Mouse (Mus musculus) olfactory bulb, adult 2 months (tissue): ENCODE data around the gene Ak6. TPM values are rescaled to one million over a fixed set of nuclear protein-coding genes. Genes with fewer than 3 reads are reported as not detected.

Experiments used
- H3K27ac ChIP-seq: fragments of 200-500 bp; 2 replicates; pipeline ENCODE4 v1.5.1; 2012; ENCODE audit warnings: low read depth, low read length; ENCODE audit not compliant: insufficient read depth
- H3K4me1 ChIP-seq: fragments of 200-500 bp; 2 replicates; pipeline ENCODE4 v1.6.1; 2012; ENCODE audit warnings: low read length; ENCODE audit not compliant: control insufficient read depth, insufficient read depth
- H3K4me3 ChIP-seq: fragments of 200-500 bp; 2 replicates; pipeline ENCODE4 v1.5.1; 2012; ENCODE audit warnings: mild to moderate bottlenecking, low read depth, low read length, moderate library complexity; ENCODE audit not compliant: insufficient read depth
- CTCF ChIP-seq: fragments of 200-500 bp; IDR thresholded peaks from 2 replicates; pipeline ENCODE4 v1.5.1; 2012; ENCODE audit warnings: low read depth, mild to moderate bottlenecking, low read length, moderate library complexity; ENCODE audit not compliant: insufficient read depth
- POLR2A ChIP-seq: fragments of 200-500 bp; IDR thresholded peaks from 2 replicates; pipeline ENCODE4 v1.6.1; 2012; ENCODE audit warnings: mild to moderate bottlenecking, low read depth, low read length, moderate library complexity; ENCODE audit not compliant: insufficient read depth
- WGBS: fragments of 180-500 bp; shearing (Covaris S2); methylation state at CpG from one replicate; pipeline ENCODE4 v1.1.7; 2018; 5-methylcytosine and 5-hydroxymethylcytosine counted together
- polyA plus RNA-seq: library from polyadenylated mRNA; stranded (reverse); fragments of >200 nt; gene quantifications from 2 replicates; pipeline ENCODE4 v1.2.4, GENCODE M21; 2012; ENCODE audit warnings: low replicate concordance; ENCODE audit not compliant: missing spikeins, insufficient read depth, insufficient read length

Ak6 gene
- polyA plus RNA-seq, 1 experiment = not detected

- Histone ChIP-seq H3K4me3 (no peak overlapping the region), H3K27ac (no peak overlapping the region), H3K4me1 (peaks cover 7% of the 10 kb centered on the region; the same call in 1 of the 2 replicates)
- 97% methylated on average over 10 of the region's 10 CpGs for WGBS
- no peak for TF ChIP-seq CTCF
Observed at GRCm38 (mm10) chr13:100612251-100612650, 38.5 kb upstream of the Ak6 start.

GRCm38 (mm10) chr13:100612903-100613302 lies 37.9 kb upstream of the Ak6 start:
- H3K27ac ChIP-seq = no peak overlapping the region
- peaks cover 7% of the 10 kb centered on the region; the same call in 1 of the 2 replicates for H3K4me1 ChIP-seq
- H3K4me3 ChIP-seq = no peak overlapping the region
- 70% methylated on average over 2 of the region's 2 CpGs for WGBS
- no peak for TF ChIP-seq POLR2A
- TF ChIP-seq CTCF = no peak

GRCm38 (mm10) chr13:100616181-100617087 lies 34.3 kb upstream of the Ak6 start, which contains the start of gene Marveld2:
TSS of gene Marveld2 (minus strand) at chr13:100616971.
- H3K27ac ChIP-seq = no peak within 1 kb of the TSS
- 26% methylated on average over 76 of the region's 77 CpGs for WGBS
- H3K4me3 ChIP-seq = peak within 1 kb of the TSS; percentile 37
- no peak for TF ChIP-seq CTCF
- TF ChIP-seq POLR2A = no peak
- peaks cover 7% of the 10 kb centered on the region; the same call in 1 of the 2 replicates for H3K4me1 ChIP-seq

- no peak overlapping the region for H3K4me3 ChIP-seq
- TF ChIP-seq POLR2A (no peak), CTCF (no peak)
- H3K4me1 ChIP-seq = peaks cover 7% of the 10 kb centered on the region; the same call in 1 of the 2 replicates
- WGBS = 90% methylated on average over 13 of the region's 13 CpGs
- H3K27ac ChIP-seq = no peak overlapping the region
Observed at GRCm38 (mm10) chr13:100617583-100617982, 33.2 kb upstream of the Ak6 start.

GRCm38 (mm10) chr13:100622241-100622640 lies 28.5 kb upstream of the Ak6 start:
- 88% methylated on average over 4 of the region's 4 CpGs for WGBS
- no peak overlapping the region for H3K4me3 ChIP-seq
- no peak overlapping the region for H3K27ac ChIP-seq
- no peaks in the 10 kb centered on the region for H3K4me1 ChIP-seq
- no peak for TF ChIP-seq CTCF
- TF ChIP-seq POLR2A = no peak

GRCm38 (mm10) chr13:100634106-100634691 lies 16.6 kb upstream of the Ak6 start:
- Histone ChIP-seq H3K4me3 (no peak overlapping the region), H3K27ac (no peak overlapping the region), H3K4me1 (no peaks in the 10 kb centered on the region)
- WGBS = 98% methylated on average over 3 of the region's 3 CpGs
- TF ChIP-seq POLR2A = no peak
- no peak for TF ChIP-seq CTCF

GRCm38 (mm10) chr13:100642471-100643209 lies 8.1 kb upstream of the Ak6 start:
- H3K27ac ChIP-seq = no peak overlapping the region
- WGBS = 89% methylated on average over 4 of the region's 4 CpGs
- H3K4me1 ChIP-seq = no peaks in the 10 kb centered on the region
- H3K4me3 ChIP-seq = no peak overlapping the region
- TF ChIP-seq POLR2A (no peak), CTCF (no peak)

- Histone ChIP-seq H3K4me3 (no peak overlapping the region), H3K4me1 (peaks cover 5% of the 10 kb centered on the region; the same call in 1 of the 2 replicates), H3K27ac (no peak overlapping the region)
- 93% methylated on average over 8 of the region's 8 CpGs for WGBS
- TF ChIP-seq POLR2A (no peak), CTCF (no peak)
Observed at GRCm38 (mm10) chr13:100648223-100648622, 2.6 kb upstream of the Ak6 start.
